Mouse (Mus musculus) C2C12 (cell line): ENCODE results near the gene Gm20388.

Source experiments
- CTCF ChIP-seq: IDR thresholded peaks from one replicate; pipeline ENCODE4 v1.5.1; 2011; ENCODE audit not compliant: control insufficient read depth, insufficient read depth, insufficient read length
- USF1 ChIP-seq: IDR thresholded peaks from one replicate; pipeline ENCODE4 v1.6.1; 2011; ENCODE audit warnings: low read depth, mild to moderate bottlenecking, control low read depth, moderate library complexity

GRCm38 (mm10) chr8:122312553-122312952, 2401.9 kb downstream of the Gm20388 start:
- TF ChIP-seq CTCF (no peak), USF1 (no peak)
